Mouse (Mus musculus): ENCODE results near the gene Xpa. TPM values are rescaled to one million over a fixed set of nuclear protein-coding genes. Genes with fewer than 3 reads are reported as not detected.
A peak's percentile ranks its signal among the peaks of the same experiment; 100 is the strongest.

Gene Xpa
- polyA plus RNA-seq (2015; fragmentation: Nextera tagmentation; extraction: Ambion mirVana), result 16.3 and 17.0 TPM in 2 replicates

- Histone ChIP-seq H3K4me2 (ENCODE audit: low read depth, low read length) (peak within 1 kb of the TSS; percentile 91), H3K4me1 (ENCODE audit: control insufficient read depth, insufficient read depth, low read length) (peaks cover 10% of the 10 kb centered on the region), H3K36me3 (ENCODE audit: control insufficient read depth, insufficient read depth, low read length) (no peaks in the 10 kb centered on the region), H3K4me3 (ENCODE audit: low read length) (peak within 1 kb of the TSS; percentile 84), H3K9ac (ENCODE audit: low read depth, low read length) (peak within 1 kb of the TSS; percentile 93), H3K9me3 (ENCODE audit: control insufficient read depth, low read length) (no peaks in the 10 kb centered on the region), H3K27me3 (replicated peaks; ENCODE audit: control insufficient read depth, insufficient read depth, low read length) (0 out of 2 replicates have a peak, but pooled peaks cover 2% of the 10 kb centered on the region), H3K27ac (ENCODE audit: low read length) (peak within 1 kb of the TSS; percentile 70)
- WGBS, result under 1% methylated on average over 70 of the region's 70 CpGs
- ATAC-seq, result peak; percentile 95
These were observed at the start of gene Xpa for GRCm38 (mm10) chr4:46195781-46196487. Xpa (minus strand) TSS chr4:46196311.

GRCm38 (mm10) chr4:46235871-46236270 lies 39.8 kb upstream of the Xpa start:
- Histone ChIP-seq H3K36me3 (ENCODE audit: control insufficient read depth, insufficient read depth, low read length) (no peaks in the 10 kb centered on the region), H3K4me2 (ENCODE audit: low read depth, low read length) (no peak overlapping the region), H3K9me3 (ENCODE audit: control insufficient read depth, low read length) (no peaks in the 10 kb centered on the region), H3K4me1 (ENCODE audit: control insufficient read depth, insufficient read depth, low read length) (no peaks in the 10 kb centered on the region), H3K27ac (ENCODE audit: low read length) (no peak overlapping the region), H3K27me3 (replicated peaks; ENCODE audit: control insufficient read depth, insufficient read depth, low read length) (no peaks in the 10 kb centered on the region), H3K4me3 (ENCODE audit: low read length) (no peak overlapping the region), H3K9ac (ENCODE audit: low read depth, low read length) (no peak overlapping the region)
- WGBS, result 83% methylated on average over 3 of the region's 3 CpGs
- no peak for ATAC-seq

- no peak for ATAC-seq
These were observed 38.6 kb upstream of the Xpa start for GRCm38 (mm10) chr4:46234739-46235138.

GRCm38 (mm10) chr4:46226972-46227535 lies 30.9 kb upstream of the Xpa start:
- Histone ChIP-seq H3K27ac (ENCODE audit: low read length) (no peak overlapping the region), H3K36me3 (ENCODE audit: control insufficient read depth, insufficient read depth, low read length) (no peaks in the 10 kb centered on the region), H3K4me1 (ENCODE audit: control insufficient read depth, insufficient read depth, low read length) (no peaks in the 10 kb centered on the region), H3K4me3 (ENCODE audit: low read length) (no peak overlapping the region), H3K4me2 (ENCODE audit: low read depth, low read length) (no peak overlapping the region), H3K9me3 (ENCODE audit: control insufficient read depth, low read length) (no peaks in the 10 kb centered on the region), H3K9ac (ENCODE audit: low read depth, low read length) (no peak overlapping the region), H3K27me3 (replicated peaks; ENCODE audit: control insufficient read depth, insufficient read depth, low read length) (no peaks in the 10 kb centered on the region)
- no peak for ATAC-seq
- 51% methylated on average over 19 of the region's 19 CpGs for WGBS

More at GRCm38 (mm10) chr4:46234739-46235138, 38.6 kb upstream of the Xpa start:
- Histone ChIP-seq H3K4me1 (ENCODE audit: control insufficient read depth, insufficient read depth, low read length) (no peaks in the 10 kb centered on the region), H3K27me3 (replicated peaks; ENCODE audit: control insufficient read depth, insufficient read depth, low read length) (no peaks in the 10 kb centered on the region), H3K9ac (ENCODE audit: low read depth, low read length) (no peak overlapping the region), H3K4me3 (ENCODE audit: low read length) (no peak overlapping the region), H3K27ac (ENCODE audit: low read length) (no peak overlapping the region), H3K9me3 (ENCODE audit: control insufficient read depth, low read length) (no peaks in the 10 kb centered on the region), H3K36me3 (ENCODE audit: control insufficient read depth, insufficient read depth, low read length) (no peaks in the 10 kb centered on the region), H3K4me2 (ENCODE audit: low read depth, low read length) (no peak overlapping the region)
- 91% methylated on average over 5 of the region's 5 CpGs for WGBS

- Histone ChIP-seq H3K4me1 (ENCODE audit: control insufficient read depth, insufficient read depth, low read length) (no peaks in the 10 kb centered on the region), H3K36me3 (ENCODE audit: control insufficient read depth, insufficient read depth, low read length) (no peaks in the 10 kb centered on the region), H3K4me2 (ENCODE audit: low read depth, low read length) (no peak overlapping the region), H3K27ac (ENCODE audit: low read length) (no peak overlapping the region), H3K9ac (ENCODE audit: low read depth, low read length) (no peak overlapping the region), H3K27me3 (replicated peaks; ENCODE audit: control insufficient read depth, insufficient read depth, low read length) (no peaks in the 10 kb centered on the region), H3K9me3 (ENCODE audit: control insufficient read depth, low read length) (no peaks in the 10 kb centered on the region), H3K4me3 (ENCODE audit: low read length) (no peak overlapping the region)
- 73% methylated on average over 3 of the region's 3 CpGs for WGBS
- ATAC-seq, result peak; percentile 77
These were observed 25.0 kb upstream of the Xpa start for GRCm38 (mm10) chr4:46221090-46221489.

GRCm38 (mm10) chr4:46202562-46203126 lies 6.5 kb upstream of the Xpa start:
- peaks cover 8% of the 10 kb centered on the region for H3K27me3 ChIP-seq (replicated peaks; ENCODE audit: control insufficient read depth, insufficient read depth, low read length)
- no peaks in the 10 kb centered on the region for H3K9me3 ChIP-seq (ENCODE audit: control insufficient read depth, low read length)
- H3K4me1 ChIP-seq (ENCODE audit: control insufficient read depth, insufficient read depth, low read length), result 0 out of 2 replicates have a peak, but pooled peaks cover 4% of the 10 kb centered on the region
- peak overlapping the region; percentile 56 for H3K4me2 ChIP-seq (ENCODE audit: low read depth, low read length)
- WGBS, result 8% methylated on average over 23 of the region's 23 CpGs
- H3K9ac ChIP-seq (ENCODE audit: low read depth, low read length), result peak overlapping the region; percentile 53
- H3K4me3 ChIP-seq (ENCODE audit: low read length), result peak overlapping the region; percentile 34
- peak; percentile 63 for ATAC-seq
- H3K36me3 ChIP-seq (ENCODE audit: control insufficient read depth, insufficient read depth, low read length), result no peaks in the 10 kb centered on the region
- H3K27ac ChIP-seq (ENCODE audit: low read length), result no peak overlapping the region

GRCm38 (mm10) chr4:46201834-46202561 lies 5.9 kb upstream of the Xpa start:
- Histone ChIP-seq H3K36me3 (ENCODE audit: control insufficient read depth, insufficient read depth, low read length) (no peaks in the 10 kb centered on the region), H3K27ac (ENCODE audit: low read length) (no peak overlapping the region), H3K9ac (ENCODE audit: low read depth, low read length) (peak overlapping the region; percentile 53; the same call in 1 of the 2 replicates), H3K9me3 (ENCODE audit: control insufficient read depth, low read length) (no peaks in the 10 kb centered on the region), H3K27me3 (replicated peaks; ENCODE audit: control insufficient read depth, insufficient read depth, low read length) (peaks cover 8% of the 10 kb centered on the region), H3K4me3 (ENCODE audit: low read length) (peak overlapping the region; percentile 34), H3K4me2 (ENCODE audit: low read depth, low read length) (peak overlapping the region; percentile 56), H3K4me1 (ENCODE audit: control insufficient read depth, insufficient read depth, low read length) (0 out of 2 replicates have a peak, but pooled peaks cover 4% of the 10 kb centered on the region)
- 7% methylated on average over 7 of the region's 7 CpGs for WGBS
- peak; percentile 77 for ATAC-seq

- H3K9ac ChIP-seq (ENCODE audit: low read depth, low read length), result no peak overlapping the region
- no peaks in the 10 kb centered on the region for H3K36me3 ChIP-seq (ENCODE audit: control insufficient read depth, insufficient read depth, low read length)
- no peak overlapping the region for H3K27ac ChIP-seq (ENCODE audit: low read length)
- no peak overlapping the region for H3K4me3 ChIP-seq (ENCODE audit: low read length)
- no peaks in the 10 kb centered on the region for H3K9me3 ChIP-seq (ENCODE audit: control insufficient read depth, low read length)
- peaks cover 8% of the 10 kb centered on the region for H3K27me3 ChIP-seq (replicated peaks; ENCODE audit: control insufficient read depth, insufficient read depth, low read length)
- ATAC-seq, result no peak
- 59% methylated on average over 5 of the region's 5 CpGs for WGBS
- peaks cover 14% of the 10 kb centered on the region for H3K4me1 ChIP-seq (ENCODE audit: control insufficient read depth, insufficient read depth, low read length)
- no peak overlapping the region for H3K4me2 ChIP-seq (ENCODE audit: low read depth, low read length)
These were observed 2.0 kb upstream of the Xpa start for GRCm38 (mm10) chr4:46198064-46198463.

GRCm38 (mm10) chr4:46196513-46196912 lies 402 bp upstream of the Xpa start:
- ATAC-seq, result peak; percentile 16; the same call in 1 of the 2 replicates
- H3K4me1 ChIP-seq (ENCODE audit: control insufficient read depth, insufficient read depth, low read length), result peaks cover 10% of the 10 kb centered on the region
- H3K4me3 ChIP-seq (ENCODE audit: low read length), result peak overlapping the region; percentile 84
- no peaks in the 10 kb centered on the region for H3K36me3 ChIP-seq (ENCODE audit: control insufficient read depth, insufficient read depth, low read length)
- H3K27ac ChIP-seq (ENCODE audit: low read length), result no peak overlapping the region
- peak overlapping the region; percentile 71 for H3K4me2 ChIP-seq (ENCODE audit: low read depth, low read length)
- peak overlapping the region; percentile 93 for H3K9ac ChIP-seq (ENCODE audit: low read depth, low read length)
- 0 out of 2 replicates have a peak, but pooled peaks cover 2% of the 10 kb centered on the region for H3K27me3 ChIP-seq (replicated peaks; ENCODE audit: control insufficient read depth, insufficient read depth, low read length)
- 44% methylated on average over 6 of the region's 6 CpGs for WGBS
- no peaks in the 10 kb centered on the region for H3K9me3 ChIP-seq (ENCODE audit: control insufficient read depth, low read length)
